Mouse (Mus musculus): Measurements from ENCODE around the gene Crct1. TPM values are rescaled to one million over a fixed set of nuclear protein-coding genes. Genes with fewer than 3 reads are reported as not detected.
A peak's percentile ranks its signal among the peaks of the same experiment; 100 is the strongest.

Crct1 gene
- 0.63 and 2.5 TPM in 2 replicates for polyA plus RNA-seq (2014; fragmentation: Nextera tagmentation; extraction: Ambion mirVana)

GRCm38 (mm10) chr3:93015460-93016104, at the start of gene Crct1:
Gene Crct1, minus strand, starts transcription at chr3:93015687.
- no peak for ATAC-seq (ENCODE audit: low FRiP score, low TSS enrichment)
- peak within 1 kb of the TSS; percentile 82 for H3K4me2 ChIP-seq (ENCODE audit: low read length)
- H3K9me3 ChIP-seq (ENCODE audit: control insufficient read depth, low read length): no peaks in the 10 kb centered on the region
- 53% methylated on average over 4 of the region's 4 CpGs for WGBS
- H3K4me1 ChIP-seq (ENCODE audit: control insufficient read depth, insufficient read depth, low read length): no peaks in the 10 kb centered on the region
- peak within 1 kb of the TSS; percentile 53; the same call in 1 of the 2 replicates for H3K27ac ChIP-seq (replicated peaks; ENCODE audit: low read depth, low read length)
- H3K4me3 ChIP-seq (replicated peaks; ENCODE audit: low read depth, low read length): peak within 1 kb of the TSS; percentile 51
- peak within 1 kb of the TSS; percentile 62 for H3K9ac ChIP-seq (replicated peaks; ENCODE audit: low read length)
- peak; percentile 8 for DNase-seq
- H3K36me3 ChIP-seq (ENCODE audit: control insufficient read depth, insufficient read depth, low read length): no peaks in the 10 kb centered on the region
- no peaks in the 10 kb centered on the region for H3K27me3 ChIP-seq (ENCODE audit: control insufficient read depth, insufficient read depth, low read length)

- Histone ChIP-seq H3K4me1 (ENCODE audit: control insufficient read depth, insufficient read depth, low read length) (no peaks in the 10 kb centered on the region), H3K27me3 (ENCODE audit: control insufficient read depth, insufficient read depth, low read length) (no peaks in the 10 kb centered on the region), H3K9ac (replicated peaks; ENCODE audit: low read length) (no peak overlapping the region), H3K4me2 (ENCODE audit: low read length) (no peak overlapping the region), H3K36me3 (ENCODE audit: control insufficient read depth, insufficient read depth, low read length) (no peaks in the 10 kb centered on the region), H3K4me3 (replicated peaks; ENCODE audit: low read depth, low read length) (no peak overlapping the region), H3K9me3 (ENCODE audit: control insufficient read depth, low read length) (no peaks in the 10 kb centered on the region), H3K27ac (replicated peaks; ENCODE audit: low read depth, low read length) (no peak overlapping the region)
- ATAC-seq (ENCODE audit: low FRiP score, low TSS enrichment) (no peak; the same call in 1 of the 2 replicates), DNase-seq (peak; percentile 6)
- WGBS: 60% methylated on average over 10 of the region's 10 CpGs
Observed at GRCm38 (mm10) chr3:93052826-93053474, 37.5 kb upstream of the Crct1 start.

- Histone ChIP-seq H3K27me3 (ENCODE audit: control insufficient read depth, insufficient read depth, low read length) (no peaks in the 10 kb centered on the region), H3K36me3 (ENCODE audit: control insufficient read depth, insufficient read depth, low read length) (no peaks in the 10 kb centered on the region), H3K4me2 (ENCODE audit: low read length) (no peak overlapping the region), H3K4me3 (replicated peaks; ENCODE audit: low read depth, low read length) (no peak overlapping the region), H3K9ac (replicated peaks; ENCODE audit: low read length) (no peak overlapping the region), H3K4me1 (ENCODE audit: control insufficient read depth, insufficient read depth, low read length) (no peaks in the 10 kb centered on the region), H3K9me3 (ENCODE audit: control insufficient read depth, low read length) (no peaks in the 10 kb centered on the region), H3K27ac (replicated peaks; ENCODE audit: low read depth, low read length) (no peak overlapping the region)
- 88% methylated on average over 1 of the region's 1 CpGs for WGBS
- DNase-seq (no peak), ATAC-seq (ENCODE audit: low FRiP score, low TSS enrichment) (no peak)
Observed at GRCm38 (mm10) chr3:93050182-93050581, 34.7 kb upstream of the Crct1 start.

GRCm38 (mm10) chr3:93031450-93031849, 16.0 kb upstream of the Crct1 start:
- Histone ChIP-seq H3K36me3 (ENCODE audit: control insufficient read depth, insufficient read depth, low read length) (no peaks in the 10 kb centered on the region), H3K27ac (replicated peaks; ENCODE audit: low read depth, low read length) (no peak overlapping the region), H3K4me3 (replicated peaks; ENCODE audit: low read depth, low read length) (no peak overlapping the region), H3K4me1 (ENCODE audit: control insufficient read depth, insufficient read depth, low read length) (no peaks in the 10 kb centered on the region), H3K9ac (replicated peaks; ENCODE audit: low read length) (no peak overlapping the region), H3K9me3 (ENCODE audit: control insufficient read depth, low read length) (no peaks in the 10 kb centered on the region), H3K27me3 (ENCODE audit: control insufficient read depth, insufficient read depth, low read length) (no peaks in the 10 kb centered on the region), H3K4me2 (ENCODE audit: low read length) (no peak overlapping the region)
- DNase-seq (peak; percentile 90), ATAC-seq (ENCODE audit: low FRiP score, low TSS enrichment) (peak; percentile 89)
- 61% methylated on average over 5 of the region's 5 CpGs for WGBS

- Histone ChIP-seq H3K36me3 (ENCODE audit: control insufficient read depth, insufficient read depth, low read length) (no peaks in the 10 kb centered on the region), H3K4me1 (ENCODE audit: control insufficient read depth, insufficient read depth, low read length) (no peaks in the 10 kb centered on the region), H3K27ac (replicated peaks; ENCODE audit: low read depth, low read length) (no peak overlapping the region), H3K4me2 (ENCODE audit: low read length) (no peak overlapping the region), H3K4me3 (replicated peaks; ENCODE audit: low read depth, low read length) (no peak overlapping the region), H3K9me3 (ENCODE audit: control insufficient read depth, low read length) (no peaks in the 10 kb centered on the region), H3K9ac (replicated peaks; ENCODE audit: low read length) (no peak overlapping the region), H3K27me3 (ENCODE audit: control insufficient read depth, insufficient read depth, low read length) (no peaks in the 10 kb centered on the region)
- ATAC-seq (ENCODE audit: low FRiP score, low TSS enrichment) (no peak), DNase-seq (no peak)
- WGBS: 89% methylated on average over 2 of the region's 2 CpGs
Observed at GRCm38 (mm10) chr3:93025486-93025885, 10.0 kb upstream of the Crct1 start.

GRCm38 (mm10) chr3:93023411-93024184, 8.1 kb upstream of the Crct1 start:
- Histone ChIP-seq H3K9ac (replicated peaks; ENCODE audit: low read length) (no peak overlapping the region), H3K4me1 (ENCODE audit: control insufficient read depth, insufficient read depth, low read length) (no peaks in the 10 kb centered on the region), H3K4me2 (ENCODE audit: low read length) (no peak overlapping the region), H3K36me3 (ENCODE audit: control insufficient read depth, insufficient read depth, low read length) (no peaks in the 10 kb centered on the region), H3K9me3 (ENCODE audit: control insufficient read depth, low read length) (no peaks in the 10 kb centered on the region), H3K27me3 (ENCODE audit: control insufficient read depth, insufficient read depth, low read length) (no peaks in the 10 kb centered on the region), H3K27ac (replicated peaks; ENCODE audit: low read depth, low read length) (no peak overlapping the region), H3K4me3 (replicated peaks; ENCODE audit: low read depth, low read length) (no peak overlapping the region)
- ATAC-seq (ENCODE audit: low FRiP score, low TSS enrichment): no peak
- DNase-seq: no peak
- WGBS: 78% methylated on average over 3 of the region's 3 CpGs

- no peak for DNase-seq
- WGBS: 91% methylated on average over 1 of the region's 1 CpGs
- no peak overlapping the region for H3K4me3 ChIP-seq (replicated peaks; ENCODE audit: low read depth, low read length)
- no peak overlapping the region for H3K4me2 ChIP-seq (ENCODE audit: low read length)
- ATAC-seq (ENCODE audit: low FRiP score, low TSS enrichment): no peak
- no peak overlapping the region for H3K27ac ChIP-seq (replicated peaks; ENCODE audit: low read depth, low read length)
- H3K9me3 ChIP-seq (ENCODE audit: control insufficient read depth, low read length): no peaks in the 10 kb centered on the region
- no peak overlapping the region for H3K9ac ChIP-seq (replicated peaks; ENCODE audit: low read length)
- no peaks in the 10 kb centered on the region for H3K27me3 ChIP-seq (ENCODE audit: control insufficient read depth, insufficient read depth, low read length)
- no peaks in the 10 kb centered on the region for H3K4me1 ChIP-seq (ENCODE audit: control insufficient read depth, insufficient read depth, low read length)
- H3K36me3 ChIP-seq (ENCODE audit: control insufficient read depth, insufficient read depth, low read length): no peaks in the 10 kb centered on the region
Observed at GRCm38 (mm10) chr3:93021171-93021570, 5.7 kb upstream of the Crct1 start.

GRCm38 (mm10) chr3:93018960-93019359, 3.5 kb upstream of the Crct1 start, which contains the start of gene Lce1m:
Gene Lce1m, minus strand, starts transcription at chr3:93019060.
- DNase-seq: no peak
- Histone ChIP-seq H3K9ac (replicated peaks; ENCODE audit: low read length) (no peak within 1 kb of the TSS), H3K27ac (replicated peaks; ENCODE audit: low read depth, low read length) (no peak within 1 kb of the TSS), H3K4me3 (replicated peaks; ENCODE audit: low read depth, low read length) (no peak within 1 kb of the TSS), H3K27me3 (ENCODE audit: control insufficient read depth, insufficient read depth, low read length) (no peaks in the 10 kb centered on the region), H3K4me2 (ENCODE audit: low read length) (no peak within 1 kb of the TSS), H3K9me3 (ENCODE audit: control insufficient read depth, low read length) (no peaks in the 10 kb centered on the region), H3K36me3 (ENCODE audit: control insufficient read depth, insufficient read depth, low read length) (no peaks in the 10 kb centered on the region), H3K4me1 (ENCODE audit: control insufficient read depth, insufficient read depth, low read length) (no peaks in the 10 kb centered on the region)
- no peak for ATAC-seq (ENCODE audit: low FRiP score, low TSS enrichment)
- 97% methylated on average over 2 of the region's 2 CpGs for WGBS
